Mouse (Mus musculus) thymus, adult 2 months (tissue): Measurements from ENCODE around the gene Nap1l4. TPM values are rescaled to one million over a fixed set of nuclear protein-coding genes. Genes with fewer than 3 reads are reported as not detected.

Source experiments
- DNase-seq: peaks from one replicate; pipeline ENCODE4 v3.0.0; 2021
- H3K27ac ChIP-seq: fragments of 200-500 bp; 2 replicates; pipeline ENCODE4 v1.5.1; 2012; ENCODE audit warnings: low read length, control low read depth; ENCODE audit not compliant: control insufficient read depth, insufficient read depth
- H3K27me3 ChIP-seq: fragments of 200-500 bp; 2 replicates; pipeline ENCODE4 v1.6.1; 2012; ENCODE audit warnings: mild to moderate bottlenecking, low read length, moderate library complexity, mixed read lengths; ENCODE audit not compliant: control insufficient read depth, insufficient read depth
- H3K36me3 ChIP-seq: fragments of 200-500 bp; 2 replicates; pipeline ENCODE4 v1.6.1; 2012; ENCODE audit warnings: mild to moderate bottlenecking, low read length, moderate library complexity; ENCODE audit not compliant: control insufficient read depth, insufficient read depth
- H3K4me1 ChIP-seq: fragments of 200-500 bp; replicated peaks from 2 replicates; pipeline ENCODE4 v1.6.1; 2012; ENCODE audit warnings: low read length; ENCODE audit not compliant: control insufficient read depth, insufficient read depth
- H3K4me3 ChIP-seq: fragments of 200-500 bp; 2 replicates; pipeline ENCODE4 v1.5.1; 2012; ENCODE audit warnings: mild to moderate bottlenecking, low read length, control low read depth, moderate library complexity; ENCODE audit not compliant: control insufficient read depth, insufficient read depth
- CTCF ChIP-seq: fragments of 200-500 bp; IDR thresholded peaks from 2 replicates; pipeline ENCODE4 v1.5.1; 2012; ENCODE audit warnings: mild to moderate bottlenecking, control low read depth, low read length, moderate library complexity, borderline replicate concordance; ENCODE audit not compliant: control insufficient read depth, poor library complexity, insufficient read depth; ENCODE audit errors: extremely low read depth
- POLR2A ChIP-seq: fragments of 200-500 bp; IDR thresholded peaks from 2 replicates; pipeline ENCODE4 v1.6.1; 2012; ENCODE audit warnings: mild to moderate bottlenecking, low read length, control low read depth, moderate library complexity; ENCODE audit not compliant: control insufficient read depth, poor library complexity, insufficient read depth; ENCODE audit errors: extremely low read depth
- WGBS: fragments of 180-500 bp; shearing (Covaris S2); methylation state at CpG from one replicate; pipeline ENCODE4 v1.1.7; 2018; 5-methylcytosine and 5-hydroxymethylcytosine counted together
- polyA plus RNA-seq: library from polyadenylated mRNA; depleted of rRNA; stranded (reverse); fragments of >200 nt; gene quantifications from 2 replicates; pipeline ENCODE4 v1.2.3, GENCODE M21; 2012

Gene Nap1l4
- polyA plus RNA-seq, 1 experiment, result 120 TPM

GRCm38 (mm10) chr7:143575751-143576150 is 26.8 kb upstream of the Nap1l4 start:
- WGBS, result 98% methylated on average over 11 of the region's 11 CpGs
- H3K4me3 ChIP-seq, result no peak overlapping the region
- no peak for DNase-seq
- H3K27ac ChIP-seq, result no peak overlapping the region
- no peak for TF ChIP-seq CTCF
- TF ChIP-seq POLR2A, result no peak
- H3K36me3 ChIP-seq, result peaks cover 26% of the 10 kb centered on the region
- no peaks in the 10 kb centered on the region for H3K4me1 ChIP-seq
- H3K27me3 ChIP-seq, result no peaks in the 10 kb centered on the region

DNA sequence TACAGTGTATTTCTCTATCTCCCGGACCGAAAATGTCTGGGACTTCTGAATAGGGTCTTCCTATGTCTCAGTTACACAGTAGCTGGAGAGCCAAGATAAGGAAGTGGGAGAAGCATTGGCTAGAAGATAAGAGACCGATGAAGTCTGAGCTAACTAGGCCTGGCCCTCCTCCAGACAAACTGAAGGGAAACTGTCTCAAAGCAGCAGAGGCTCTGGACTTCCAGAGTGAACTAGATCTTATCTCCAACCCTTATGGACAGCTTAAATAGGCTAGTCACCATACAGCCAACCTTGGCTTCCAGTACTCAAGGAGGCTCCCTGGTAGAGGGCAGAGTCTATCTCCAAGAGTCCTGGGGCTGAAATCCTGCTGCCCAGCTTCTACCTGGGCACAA is 16.7 kb upstream of the Nap1l4 start:
- Histone ChIP-seq H3K27me3 (no peaks in the 10 kb centered on the region), H3K27ac (no peak overlapping the region), H3K36me3 (peaks cover 44% of the 10 kb centered on the region), H3K4me1 (no peaks in the 10 kb centered on the region), H3K4me3 (no peak overlapping the region)
- WGBS, result 71% methylated on average over 3 of the region's 3 CpGs
- TF ChIP-seq POLR2A, result no peak
- TF ChIP-seq CTCF, result no peak
- DNase-seq, result no peak

DNA sequence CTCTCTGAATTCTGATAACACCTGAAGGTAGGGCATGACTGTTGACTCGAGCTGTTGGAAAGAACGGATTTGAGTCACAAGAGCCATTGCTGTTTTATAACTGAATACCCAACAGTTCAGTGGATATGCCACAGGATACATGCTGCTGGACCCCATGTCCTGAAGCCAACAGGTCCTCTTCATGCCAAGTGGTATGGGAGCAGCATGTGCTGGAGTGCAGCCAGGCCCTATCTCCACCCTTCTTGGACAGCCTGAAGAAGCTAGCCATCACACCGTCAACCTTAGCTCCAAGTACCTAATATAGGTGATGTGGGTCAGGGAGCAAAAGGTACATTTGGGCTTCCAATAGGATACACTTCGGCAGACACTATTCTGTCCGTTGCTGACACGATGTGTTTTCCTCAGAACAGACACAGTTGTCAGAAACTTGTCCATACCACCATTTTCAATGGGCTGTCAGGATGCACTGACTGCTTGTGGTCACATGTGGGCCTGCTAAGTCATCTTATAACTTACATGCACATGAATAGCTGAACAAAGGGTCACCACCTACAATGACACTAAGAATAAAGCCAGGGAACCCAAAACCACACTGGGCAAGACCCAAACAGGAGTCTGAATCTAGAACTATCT is 16.2 kb upstream of the Nap1l4 start:
- H3K27ac ChIP-seq, result no peak overlapping the region
- no peak for TF ChIP-seq CTCF
- no peak for TF ChIP-seq POLR2A
- no peak overlapping the region for H3K4me3 ChIP-seq
- WGBS, result 94% methylated on average over 6 of the region's 6 CpGs
- peaks cover 42% of the 10 kb centered on the region for H3K36me3 ChIP-seq
- no peaks in the 10 kb centered on the region for H3K27me3 ChIP-seq
- no peak for DNase-seq
- no peaks in the 10 kb centered on the region for H3K4me1 ChIP-seq

- no peak for DNase-seq
- no peaks in the 10 kb centered on the region for H3K4me1 ChIP-seq
- H3K4me3 ChIP-seq, result no peak overlapping the region
- peaks cover 29% of the 10 kb centered on the region for H3K36me3 ChIP-seq
- H3K27me3 ChIP-seq, result no peaks in the 10 kb centered on the region
- TF ChIP-seq CTCF (no peak), POLR2A (no peak)
- WGBS, result 98% methylated on average over 5 of the region's 5 CpGs
- H3K27ac ChIP-seq, result no peak overlapping the region
Observed at GRCm38 (mm10) chr7:143563787-143564186, 14.9 kb upstream of the Nap1l4 start.

GRCm38 (mm10) chr7:143557616-143558015 is 8.7 kb upstream of the Nap1l4 start:
- WGBS, result 96% methylated on average over 7 of the region's 7 CpGs
- H3K36me3 ChIP-seq, result peaks cover 18% of the 10 kb centered on the region

GRCm38 (mm10) chr7:143556964-143557610 is 8.2 kb upstream of the Nap1l4 start:
- H3K4me3 ChIP-seq, result no peak overlapping the region
- DNase-seq, result no peak
- no peak for TF ChIP-seq CTCF
- TF ChIP-seq POLR2A, result no peak
- H3K27ac ChIP-seq, result no peak overlapping the region
- no peaks in the 10 kb centered on the region for H3K4me1 ChIP-seq
- H3K27me3 ChIP-seq, result no peaks in the 10 kb centered on the region
- peaks cover 17% of the 10 kb centered on the region for H3K36me3 ChIP-seq
- WGBS, result 91% methylated on average over 8 of the region's 8 CpGs

More at GRCm38 (mm10) chr7:143557616-143558015, 8.7 kb upstream of the Nap1l4 start:
- no peaks in the 10 kb centered on the region for H3K4me1 ChIP-seq
- no peak overlapping the region for H3K27ac ChIP-seq
- DNase-seq, result no peak
- H3K27me3 ChIP-seq, result no peaks in the 10 kb centered on the region
- TF ChIP-seq POLR2A, result no peak
- TF ChIP-seq CTCF, result no peak
- H3K4me3 ChIP-seq, result no peak overlapping the region

DNA sequence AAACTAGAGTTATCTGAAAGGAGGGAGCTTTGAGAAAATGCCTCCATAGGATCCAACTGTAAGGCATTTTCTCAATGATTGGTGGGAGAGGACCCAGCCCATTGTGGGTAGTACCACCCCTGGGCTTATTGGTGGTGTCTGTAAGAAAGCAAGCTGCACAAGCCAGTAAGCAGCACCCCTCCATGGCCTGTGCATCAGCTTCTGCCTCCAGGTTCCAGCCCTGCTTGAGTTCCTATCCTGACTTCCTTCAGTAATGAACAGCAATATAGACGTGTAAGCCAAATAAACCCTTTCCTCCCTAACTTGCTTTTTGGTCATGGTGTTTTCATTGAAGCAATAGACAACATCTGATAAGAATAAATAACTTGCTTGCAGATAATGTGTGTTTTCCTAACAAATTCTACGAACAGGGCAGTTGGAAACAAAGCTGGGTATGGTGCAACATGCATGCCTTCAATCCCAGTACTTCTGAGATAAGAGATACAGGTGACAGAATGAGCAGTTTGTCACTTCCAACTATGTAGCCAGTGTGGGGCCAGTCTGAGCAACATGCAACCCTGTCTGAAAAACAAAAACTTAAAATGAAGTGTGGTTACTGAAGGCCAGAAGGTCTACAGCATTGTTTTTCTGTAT is 798 bp upstream of the Nap1l4 start:
- WGBS, result 57% methylated on average over 2 of the region's 2 CpGs
- Histone ChIP-seq H3K27me3 (no peaks in the 10 kb centered on the region), H3K36me3 (no peaks in the 10 kb centered on the region), H3K4me3 (peak overlapping the region; percentile 52; the same call in 1 of the 2 replicates), H3K27ac (peak overlapping the region; percentile 69), H3K4me1 (0 out of 2 replicates have a peak, but pooled peaks cover 2% of the 10 kb centered on the region)
- DNase-seq, result no peak
- TF ChIP-seq CTCF, result no peak
